Mouse (Mus musculus): ENCODE measurements at regions not wholly inside any gene's neighbourhood (a gene's known extent, or its start where the extent isn't known, plus 50 kb on each side); places are given as distances from the start of the nearest gene placed in this dataset.

DNA sequence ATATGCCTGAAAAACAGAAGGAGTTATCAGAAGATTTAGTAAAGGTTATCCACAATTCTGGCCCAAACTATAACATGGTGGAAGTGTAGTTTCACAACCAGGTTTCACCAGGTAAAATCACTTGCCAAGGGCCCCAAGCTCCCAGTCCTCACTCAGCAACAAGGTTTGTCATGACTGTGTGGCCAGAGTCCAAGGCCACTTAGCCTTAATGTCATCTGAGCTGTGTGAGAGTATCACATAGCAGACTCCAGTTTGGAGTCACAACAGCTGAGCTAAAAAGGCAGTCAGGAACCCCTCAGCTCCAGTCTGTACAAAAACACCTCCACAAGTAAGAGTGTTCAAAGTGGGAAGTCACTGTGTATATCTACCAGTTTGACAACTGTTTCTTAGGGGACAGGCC is 156.5 kb upstream of the Cadps start:
- TF ChIP-seq CEBPB (IDR thresholded peaks at IDR 0.05; ENCODE audit: insufficient read depth, poor library complexity, severe bottlenecking) (no peak), E2F4 (IDR thresholded peaks at IDR 0.05; ENCODE audit: insufficient read depth) (no peak), POLR2A (IDR thresholded peaks at IDR 0.05; ENCODE audit: insufficient read length, low read depth) (no peak), TCF12 (IDR thresholded peaks at IDR 0.05; ENCODE audit: insufficient read depth, poor library complexity, severe bottlenecking) (no peak), USF1 (IDR thresholded peaks at IDR 0.05; ENCODE audit: low read depth) (no peak)
